Mouse (Mus musculus) spleen, postnatal 14 days (tissue): ENCODE data around the gene Cd80.
"Not testable (repeated sequence)": the region's sequence is repeated elsewhere in the genome, so short reads cannot be mapped to it uniquely, and the experiment has no call there.

Experiments
- DNase-seq, 2 experiments: peaks; one replicate each; pipeline ENCODE4 v3.0.0; 2021 to 2022; ENCODE audit warnings: low spot score in 2 of 2

The Cd80 gene

GRCm38 (mm10) chr16:38472507-38472873 is 17.1 kb downstream of the Cd80 start:
- no peak for DNase-seq

- DNase-seq = no peak
These were observed 18.3 kb downstream of the Cd80 start for GRCm38 (mm10) chr16:38473661-38474060.

GRCm38 (mm10) chr16:38474677-38475286 is 19.4 kb downstream of the Cd80 start:
- DNase-seq = no peak

GRCm38 (mm10) chr16:38475681-38476311 is 20.4 kb downstream of the Cd80 start:
- no peak for DNase-seq

GRCm38 (mm10) chr16:38476312-38477240 is 21.2 kb downstream of the Cd80 start:
- DNase-seq = peak in 1 of 2 experiments; percentile 21

- DNase-seq = not testable (repeated sequence)
These were observed 21.9 kb downstream of the Cd80 start for GRCm38 (mm10) chr16:38477241-38477608.

GRCm38 (mm10) chr16:38478296-38478695 is 22.9 kb downstream of the Cd80 start:
- DNase-seq = no peak

GRCm38 (mm10) chr16:38481327-38481726 is 26.0 kb downstream of the Cd80 start:
- DNase-seq = no peak

- DNase-seq = peak in 1 of 2 experiments; percentile 38
These were observed 27.6 kb downstream of the Cd80 start for GRCm38 (mm10) chr16:38482780-38483562.

- peak in 1 of 2 experiments; percentile 10 for DNase-seq
These were observed 28.4 kb downstream of the Cd80 start for GRCm38 (mm10) chr16:38483582-38484309.

- no peak for DNase-seq
These were observed 37.2 kb downstream of the Cd80 start for GRCm38 (mm10) chr16:38492551-38492950.

GRCm38 (mm10) chr16:38493890-38494289 is 38.5 kb downstream of the Cd80 start:
- no peak for DNase-seq

- DNase-seq = no peak
These were observed 41.3 kb downstream of the Cd80 start for GRCm38 (mm10) chr16:38496604-38497140.

- DNase-seq = no peak
These were observed 47.1 kb downstream of the Cd80 start for GRCm38 (mm10) chr16:38502469-38502868.

GRCm38 (mm10) chr16:38503528-38503927 is 48.2 kb downstream of the Cd80 start:
- DNase-seq = no peak

- DNase-seq = peak in 1 of 2 experiments; percentile 52
These were observed 50.8 kb downstream of the Cd80 start for GRCm38 (mm10) chr16:38506041-38506634.

GRCm38 (mm10) chr16:38510846-38511245 is 55.5 kb downstream of the Cd80 start:
- DNase-seq = no peak

- DNase-seq = no peak
These were observed 63.8 kb downstream of the Cd80 start for GRCm38 (mm10) chr16:38519140-38519539.

GRCm38 (mm10) chr16:38521211-38521987 is 66.0 kb downstream of the Cd80 start:
- no peak for DNase-seq
